Mouse (Mus musculus): ENCODE measurements at regions not wholly inside any gene's neighbourhood (a gene's known extent, or its start where the extent isn't known, plus 50 kb on each side); places are given as distances from the start of the nearest gene placed in this dataset.

DNA sequence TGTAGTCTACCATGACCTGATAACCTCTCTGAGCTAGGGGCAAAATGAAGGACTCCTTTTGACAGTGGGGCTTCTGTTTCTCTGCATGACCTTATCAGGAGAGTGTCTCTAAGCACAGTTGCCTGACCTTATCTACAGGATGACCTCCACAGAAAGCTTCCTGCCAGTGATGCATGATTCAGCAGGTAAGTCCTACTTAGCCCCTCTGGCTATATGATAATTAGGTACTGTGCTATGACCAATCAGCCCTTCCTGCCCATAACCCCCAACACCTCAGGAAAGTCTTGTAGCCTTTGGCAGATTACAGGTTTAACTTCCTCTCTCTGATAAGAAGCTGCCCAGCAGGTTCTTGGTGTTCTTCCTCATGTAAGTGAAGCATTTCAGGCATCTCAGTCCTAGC is 89.7 kb downstream of the Gm9733 start:
- no peak overlapping the region for H3K4me3 ChIP-seq (ENCODE audit: control insufficient read depth in 1 of 2, insufficient read depth in 1 of 2, low read depth in 2 of 2, low read length in 2 of 2)
- H3K4me1 ChIP-seq (ENCODE audit: control insufficient read depth in 1 of 2, insufficient read depth in 2 of 2, low read length in 2 of 2) = peaks cover 2 to 7% of the 10 kb centered on the region in 2 experiments; a peak in 3 of 4 replicates
- TF ChIP-seq GATA1 (IDR thresholded peaks at IDR 0.05; ENCODE audit: low read depth, low read length) (peak; percentile 39), EP300 (IDR thresholded peaks at IDR 0.05; ENCODE audit: low read depth in 1 of 2, low read length in 2 of 2) (peak in 1 of 2 experiments; percentile 44; a peak in 2 of 4 replicates), POLR2A (IDR thresholded peaks at IDR 0.05; ENCODE audit: control insufficient read depth in 1 of 2, insufficient read depth in 1 of 2, low read depth in 1 of 2, low read length in 2 of 2, poor library complexity in 1 of 2) (no peak), SIN3A (IDR thresholded peaks at IDR 0.05; ENCODE audit: low read length) (no peak), ETS1 (IDR thresholded peaks at IDR 0.05; ENCODE audit: low read depth, low read length) (0 out of 2 replicates have a peak, but pooled peaks have one; percentile 8)
- H3K36me3 ChIP-seq (ENCODE audit: control insufficient read depth in 1 of 2, insufficient read depth in 2 of 2, low read length in 2 of 2) = peaks cover 0 to 4% of the 10 kb centered on the region in 2 experiments; a peak in 2 of 4 replicates
- H3K27ac ChIP-seq (ENCODE audit: control insufficient read depth, low read depth, low read length) = no peak overlapping the region
- H3K27me3 ChIP-seq (ENCODE audit: control insufficient read depth in 1 of 2, insufficient read depth in 2 of 2, low read length in 2 of 2) = peaks cover 0 to 2% of the 10 kb centered on the region in 2 experiments
- DNase-seq (ENCODE audit: low read depth, low spot score) = peak; percentile 41
- H3K79me2 ChIP-seq (ENCODE audit: control insufficient read depth, insufficient read depth, low read length, poor library complexity) = no peaks in the 10 kb centered on the region
- no peaks in the 10 kb centered on the region for H3K9me3 ChIP-seq (replicated peaks; ENCODE audit: insufficient read depth, low read length)
- H3K9ac ChIP-seq (ENCODE audit: control insufficient read depth, low read depth, low read length, poor library complexity, severe bottlenecking) = no peak overlapping the region

DNA sequence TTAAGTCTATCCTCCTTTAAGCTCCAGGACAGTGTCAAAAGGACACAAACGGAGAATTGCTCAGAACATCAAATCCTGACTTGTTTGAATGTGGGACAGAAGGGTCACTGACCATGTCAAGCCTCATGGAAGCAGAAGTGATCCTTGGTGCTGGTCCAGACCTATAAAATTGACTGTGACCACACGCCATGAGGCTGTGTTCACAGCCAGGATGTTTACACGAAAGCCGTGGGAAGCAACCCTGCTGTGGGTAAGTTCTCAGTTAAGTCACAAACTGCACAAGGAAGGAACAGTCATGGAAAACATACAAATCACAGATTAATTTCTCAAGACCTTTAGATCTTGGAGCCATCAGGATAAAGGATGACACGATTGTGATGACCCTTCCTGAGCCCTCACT is 88.5 kb downstream of the Gm9733 start:
- DNase-seq (ENCODE audit: low read depth, low spot score) = no peak
- Histone ChIP-seq H3K79me2 (ENCODE audit: control insufficient read depth, insufficient read depth, low read length, poor library complexity) (no peaks in the 10 kb centered on the region), H3K9me3 (replicated peaks; ENCODE audit: insufficient read depth, low read length) (no peaks in the 10 kb centered on the region), H3K4me3 (ENCODE audit: control insufficient read depth in 1 of 2, insufficient read depth in 1 of 2, low read depth in 2 of 2, low read length in 2 of 2) (no peak overlapping the region), H3K27ac (ENCODE audit: control insufficient read depth, low read depth, low read length) (no peak overlapping the region), H3K27me3 (ENCODE audit: control insufficient read depth in 1 of 2, insufficient read depth in 2 of 2, low read length in 2 of 2) (no peaks in the 10 kb centered on the region; a peak in 4 of 4 replicates), H3K9ac (ENCODE audit: control insufficient read depth, low read depth, low read length, poor library complexity, severe bottlenecking) (no peak overlapping the region), H3K4me1 (ENCODE audit: control insufficient read depth in 1 of 2, insufficient read depth in 2 of 2, low read length in 2 of 2) (peaks cover 2 to 7% of the 10 kb centered on the region in 2 experiments; a peak in 3 of 4 replicates), H3K36me3 (ENCODE audit: control insufficient read depth in 1 of 2, insufficient read depth in 2 of 2, low read length in 2 of 2) (peaks cover 0 to 4% of the 10 kb centered on the region in 2 experiments; a peak in 2 of 4 replicates)
- TF ChIP-seq TAL1 (IDR thresholded peaks at IDR 0.05; ENCODE audit: low read length) (no peak), HCFC1 (IDR thresholded peaks at IDR 0.05; ENCODE audit: low read depth, low read length) (no peak), CHD1 (IDR thresholded peaks at IDR 0.05; ENCODE audit: low read depth, low read length) (no peak), E2F4 (IDR thresholded peaks at IDR 0.05; ENCODE audit: borderline replicate concordance, low read depth, low read length) (no peak), ZKSCAN1 (IDR thresholded peaks at IDR 0.05; ENCODE audit: low read depth, low read length) (no peak), GABPA (IDR thresholded peaks at IDR 0.05; ENCODE audit: low read depth, low read length) (no peak), BHLHE40 (IDR thresholded peaks at IDR 0.05; ENCODE audit: borderline replicate concordance, low read depth, low read length) (no peak), KAT2A (conservative IDR thresholded peaks at IDR 0.05; ENCODE audit: low read depth, low read length) (no peak), SIN3A (IDR thresholded peaks at IDR 0.05; ENCODE audit: low read length) (no peak), MAFK (IDR thresholded peaks at IDR 0.05; ENCODE audit: borderline replicate concordance, low read depth, low read length) (no peak), CHD2 (IDR thresholded peaks at IDR 0.05; ENCODE audit: low read length) (no peak), RCOR1 (IDR thresholded peaks at IDR 0.05; ENCODE audit: low read depth, low read length) (no peak), SMC3 (IDR thresholded peaks at IDR 0.05; ENCODE audit: low read depth, low read length) (no peak), MAZ (IDR thresholded peaks at IDR 0.05; ENCODE audit: low read depth, low read length) (no peak), ZNF384 (IDR thresholded peaks at IDR 0.05; ENCODE audit: low read depth, low read length) (no peak), UBTF (IDR thresholded peaks at IDR 0.05; ENCODE audit: borderline replicate concordance, insufficient read depth, low read depth, low read length) (no peak), MEF2A (IDR thresholded peaks at IDR 0.05; ENCODE audit: extremely low read depth, insufficient replicate concordance, low read depth, low read length, poor library complexity, severe bottlenecking) (no peak), POLR2AphosphoS2 (IDR thresholded peaks at IDR 0.05; ENCODE audit: low read length) (no peak)

Measured in MEL (cell line).